Mouse (Mus musculus): ENCODE measurements at regions not wholly inside any gene's neighbourhood (a gene's known extent, or its start where the extent isn't known, plus 50 kb on each side); places are given as distances from the start of the nearest gene placed in this dataset.
A peak's percentile ranks its signal among the peaks of the same experiment; 100 is the strongest.
"Not testable (repeated sequence)": the region's sequence is repeated elsewhere in the genome, so short reads cannot be mapped to it uniquely, and the experiment has no call there.

GRCm38 (mm10) chr14:61756651-61757050, 149.4 kb downstream of the Kcnrg start:
- DNase-seq (ENCODE audit: low read depth, low spot score), result no peak

DNA sequence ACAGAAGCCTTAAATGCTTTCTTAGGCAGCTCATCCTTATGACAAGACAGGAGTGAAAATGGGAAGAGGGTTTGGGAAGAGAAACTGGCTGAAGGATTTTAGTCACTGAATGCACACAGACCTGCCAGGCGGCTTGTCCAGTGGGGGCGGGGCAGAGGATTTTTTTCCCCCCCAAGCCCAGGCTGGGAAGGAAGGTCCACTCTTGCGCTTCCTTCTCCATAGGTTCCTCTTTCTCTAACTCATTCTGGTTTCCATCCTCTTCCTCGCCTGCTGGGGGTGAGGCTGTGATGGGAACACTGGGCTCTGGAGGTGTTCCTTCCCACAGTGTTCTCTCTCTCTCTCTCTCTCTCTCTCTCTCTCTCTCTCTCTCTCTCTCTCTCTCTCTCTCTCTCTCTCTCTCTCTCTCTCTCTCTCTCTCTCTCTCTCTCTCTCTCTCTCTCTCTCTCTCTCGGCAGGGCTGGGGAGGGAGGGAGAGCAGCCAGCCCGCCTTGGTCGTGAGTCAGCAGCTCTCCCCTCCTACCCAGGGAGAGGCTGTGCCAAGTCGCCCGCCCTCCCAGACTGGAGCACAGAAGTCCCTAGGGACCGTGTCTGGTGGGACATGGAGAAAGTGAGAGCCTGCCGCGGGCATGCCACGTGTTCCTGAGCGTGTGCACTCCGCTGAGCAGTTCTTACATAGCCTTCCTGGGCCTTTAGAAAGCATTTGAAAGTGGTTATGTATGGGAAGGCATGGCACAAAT, 150.0 kb downstream of the Kcnrg start:
- DNase-seq (ENCODE audit: low read depth, low spot score), result no peak

DNA sequence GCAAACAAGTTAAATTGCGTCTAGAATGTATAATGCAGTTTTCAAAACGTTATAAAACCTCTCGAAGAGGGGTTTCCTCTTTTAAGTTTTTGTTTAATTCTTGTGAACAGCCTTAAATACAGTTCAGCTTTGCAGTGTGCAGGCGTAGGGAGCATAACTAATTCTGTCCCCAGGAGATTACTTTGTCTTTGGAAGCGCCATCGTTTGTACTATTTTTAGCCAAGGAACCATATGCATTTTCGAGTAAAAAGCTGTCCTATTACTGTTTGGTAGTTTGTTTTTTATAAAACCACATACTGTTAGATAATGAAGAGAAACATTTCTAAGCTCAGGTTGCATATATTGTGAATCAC, 150.5 kb downstream of the Kcnrg start:
- DNase-seq (ENCODE audit: low read depth, low spot score), result no peak

GRCm38 (mm10) chr14:61758586-61758985, 151.3 kb downstream of the Kcnrg start:
- DNase-seq (ENCODE audit: low read depth, low spot score), result no peak

DNA sequence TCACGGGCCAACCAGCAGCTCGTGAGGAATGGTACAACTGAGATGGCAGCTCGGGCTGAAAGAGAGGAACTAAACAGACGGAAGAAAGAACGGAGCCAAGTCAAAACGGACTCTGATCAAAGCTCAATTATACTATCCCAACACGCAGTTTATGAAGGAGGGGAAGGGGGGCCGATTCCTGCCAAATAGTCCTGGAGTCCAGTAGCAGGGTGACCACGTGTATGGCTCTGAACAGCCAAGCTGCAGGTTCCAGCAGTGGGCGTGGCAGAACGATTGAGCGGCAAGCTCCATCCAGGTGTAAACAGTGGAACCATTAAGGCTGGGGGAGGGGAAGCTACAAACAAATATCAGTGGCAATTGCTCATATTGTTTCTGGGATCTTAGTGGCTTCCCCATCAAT, 152.9 kb downstream of the Kcnrg start:
- DNase-seq (ENCODE audit: low read depth, low spot score), result not testable (repeated sequence)

GRCm38 (mm10) chr14:61762076-61762475, 154.8 kb downstream of the Kcnrg start:
- DNase-seq (ENCODE audit: low read depth, low spot score), result no peak

DNA sequence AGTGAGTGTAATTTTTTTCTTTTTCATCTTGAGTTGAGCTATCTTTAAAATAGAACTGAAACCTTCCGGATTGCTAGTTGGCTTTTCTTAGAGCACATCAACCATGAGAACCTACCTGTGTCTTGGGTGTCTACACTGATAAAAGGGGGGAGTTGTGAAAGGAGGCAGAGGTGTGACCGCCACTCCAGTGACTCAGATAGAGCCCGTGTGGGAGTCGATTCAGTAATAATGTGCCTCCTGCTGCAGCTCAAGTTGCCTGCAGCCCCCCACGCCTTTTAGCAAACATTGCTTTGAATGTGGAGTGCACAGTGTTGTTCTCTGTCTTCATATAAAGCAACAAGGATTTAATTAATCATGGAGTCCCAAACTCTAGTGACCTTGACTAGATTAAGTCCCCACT, 162.6 kb downstream of the Kcnrg start:
- peak; percentile 52 for DNase-seq (ENCODE audit: low read depth, low spot score)

DNA sequence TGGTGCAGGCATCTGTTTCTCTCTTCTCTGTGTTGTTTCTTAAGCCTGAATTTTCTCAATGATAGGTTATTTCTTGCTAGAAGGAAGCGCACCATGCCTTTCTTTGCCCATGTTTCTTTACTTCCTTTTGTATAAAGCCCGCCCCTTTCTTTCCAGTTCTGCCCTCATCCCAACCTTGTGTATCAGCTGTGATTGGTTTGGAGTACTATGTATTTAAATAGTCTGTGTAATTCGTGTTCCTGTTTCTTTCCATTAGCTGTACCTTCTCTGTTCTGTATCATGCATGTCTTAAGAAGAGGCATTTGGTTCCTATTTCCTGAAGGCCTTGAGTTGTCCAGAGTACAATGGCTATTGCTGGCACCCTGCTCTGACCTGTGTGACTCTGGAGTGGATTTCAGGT, 166.9 kb downstream of the Kcnrg start:
- DNase-seq (ENCODE audit: low read depth, low spot score), result no peak

GRCm38 (mm10) chr14:61778618-61779017, 171.4 kb downstream of the Kcnrg start:
- peak; percentile 58 for DNase-seq (ENCODE audit: low read depth, low spot score)

DNA sequence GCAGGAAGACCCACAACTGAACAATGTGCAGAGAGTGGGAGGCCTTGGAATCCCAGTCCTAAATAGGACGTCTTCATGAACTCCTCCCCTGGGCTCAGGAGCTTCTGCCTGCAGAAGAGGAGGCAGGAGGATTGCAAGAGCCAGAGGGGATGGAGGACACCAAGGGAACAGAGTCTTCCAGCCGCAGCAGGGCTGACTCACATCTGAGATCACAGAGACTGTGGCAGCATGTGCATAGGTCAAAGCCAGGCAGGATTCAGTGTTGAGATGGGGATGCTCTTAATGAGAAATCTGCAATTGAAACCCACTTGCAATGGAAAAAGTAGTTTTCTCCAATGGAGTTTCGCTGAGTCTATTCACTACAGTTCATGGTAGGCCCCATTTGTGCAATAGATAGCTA, 175.9 kb downstream of the Kcnrg start:
- DNase-seq (ENCODE audit: low read depth, low spot score), result no peak

DNA sequence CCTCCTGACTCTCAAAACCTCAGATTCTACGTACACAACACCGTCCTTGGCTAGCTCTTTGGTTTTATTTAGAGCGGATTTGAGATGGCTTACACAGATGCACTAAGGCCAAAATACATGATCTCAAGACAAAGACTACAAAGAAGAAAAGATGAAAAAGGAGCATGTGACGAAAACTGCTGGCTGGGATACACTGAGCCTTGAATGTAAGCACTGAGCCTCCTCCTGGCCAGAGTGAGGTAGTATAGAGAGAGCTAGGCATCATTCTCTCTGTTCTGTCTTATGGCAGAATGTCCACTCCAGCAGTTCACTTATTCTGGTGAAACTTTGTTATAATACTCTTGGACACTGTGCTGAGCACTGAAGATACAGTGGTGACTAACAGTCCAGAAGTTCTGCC, 177.4 kb downstream of the Kcnrg start:
- peak; percentile 20 for DNase-seq (ENCODE audit: low read depth, low spot score)

- no peak for DNase-seq (ENCODE audit: low read depth, low spot score)
These were observed 178.8 kb downstream of the Kcnrg start for GRCm38 (mm10) chr14:61786031-61786430.

DNA sequence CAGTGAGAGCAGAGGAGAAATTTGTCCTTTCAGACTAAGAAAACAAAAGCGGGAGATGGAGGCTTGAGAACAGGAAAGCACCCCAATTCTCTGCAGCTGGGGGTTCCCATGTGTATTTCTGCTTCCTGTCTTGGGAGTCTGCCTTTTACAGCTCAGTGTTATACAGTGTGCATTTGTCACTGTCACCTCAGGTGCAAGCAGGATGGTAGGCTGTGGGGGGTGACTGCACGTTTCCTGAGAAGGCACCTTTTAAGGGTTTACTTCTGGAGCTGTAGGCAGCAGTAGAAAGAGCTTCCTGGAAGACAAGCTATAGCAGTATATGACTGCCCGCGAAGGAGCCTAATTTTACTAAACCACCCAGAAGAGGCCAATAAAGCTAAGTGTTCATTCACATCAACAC, 180.5 kb downstream of the Kcnrg start:
- peak; percentile 64 for DNase-seq (ENCODE audit: low read depth, low spot score)

- DNase-seq (ENCODE audit: low read depth, low spot score), result no peak
These were observed 181.9 kb downstream of the Kcnrg start for GRCm38 (mm10) chr14:61788998-61789790.

GRCm38 (mm10) chr14:61795976-61796645, 188.9 kb downstream of the Kcnrg start:
- no peak for DNase-seq (ENCODE audit: low read depth, low spot score)

- no peak for DNase-seq (ENCODE audit: low read depth, low spot score)
These were observed 189.4 kb downstream of the Kcnrg start for GRCm38 (mm10) chr14:61796671-61797070.

DNA sequence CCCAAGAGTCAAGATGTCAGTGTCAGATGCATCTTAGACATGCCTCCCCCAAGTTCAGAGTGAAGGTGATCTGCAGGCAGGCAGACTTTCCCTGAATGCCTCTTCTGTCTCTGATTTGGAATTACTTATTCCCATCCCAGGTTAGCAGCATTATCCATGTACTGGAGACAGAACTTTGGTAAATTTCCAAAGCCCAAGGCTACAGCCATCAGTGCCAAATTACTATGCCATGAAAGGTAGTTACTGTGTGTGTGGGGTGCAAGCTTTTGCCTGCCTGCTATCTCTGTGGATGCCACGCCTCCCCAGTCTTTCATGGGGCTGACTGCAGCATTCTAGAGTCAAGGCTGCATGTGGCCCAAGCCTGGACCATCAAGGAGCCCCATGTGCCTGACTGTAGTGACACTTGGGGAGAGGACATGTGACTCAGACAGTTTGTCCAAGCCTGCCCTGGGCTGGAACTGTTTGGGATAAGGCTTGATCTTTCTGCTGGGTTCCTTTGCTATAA, 196.2 kb downstream of the Kcnrg start:
- no peak for DNase-seq (ENCODE audit: low read depth, low spot score)

GRCm38 (mm10) chr14:61805433-61805832, 198.2 kb downstream of the Kcnrg start:
- no peak for DNase-seq (ENCODE audit: low read depth, low spot score)

- DNase-seq (ENCODE audit: low read depth, low spot score), result no peak
These were observed 200.9 kb downstream of the Kcnrg start for GRCm38 (mm10) chr14:61808193-61808592.

GRCm38 (mm10) chr14:61809716-61810437, 202.6 kb downstream of the Kcnrg start:
- no peak for DNase-seq (ENCODE audit: low read depth, low spot score)

DNA sequence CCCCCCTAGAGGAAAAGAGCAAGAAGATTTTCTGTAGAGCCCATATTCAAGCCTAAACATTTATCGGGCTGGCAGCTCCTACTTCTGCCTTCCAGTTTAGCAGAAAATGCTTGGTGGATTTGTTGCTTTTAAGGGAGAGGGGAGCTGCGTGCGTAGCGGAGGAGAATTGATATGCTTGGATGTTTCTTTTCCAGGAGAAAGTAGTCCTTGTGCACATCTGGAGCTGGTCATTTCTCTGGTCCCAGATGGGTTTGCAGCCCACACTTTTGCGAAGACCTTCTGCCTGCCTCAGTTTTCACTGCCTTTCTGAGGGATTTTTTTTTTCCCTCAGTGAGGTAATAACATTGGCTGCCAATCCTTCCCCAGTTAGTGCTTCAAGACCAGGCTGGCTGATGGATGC, 203.6 kb downstream of the Kcnrg start:
- DNase-seq (ENCODE audit: low read depth, low spot score), result no peak

- DNase-seq (ENCODE audit: low read depth, low spot score), result no peak
These were observed 210.5 kb downstream of the Kcnrg start for GRCm38 (mm10) chr14:61817711-61818110.
